Mouse (Mus musculus): ENCODE measurements around the gene Cfap99. TPM values are rescaled to one million over a fixed set of nuclear protein-coding genes. Genes with fewer than 3 reads are reported as not detected.

The Cfap99 gene
- polyA plus RNA-seq, 1 experiment from 2014 or later, result 0.09 TPM

DNA sequence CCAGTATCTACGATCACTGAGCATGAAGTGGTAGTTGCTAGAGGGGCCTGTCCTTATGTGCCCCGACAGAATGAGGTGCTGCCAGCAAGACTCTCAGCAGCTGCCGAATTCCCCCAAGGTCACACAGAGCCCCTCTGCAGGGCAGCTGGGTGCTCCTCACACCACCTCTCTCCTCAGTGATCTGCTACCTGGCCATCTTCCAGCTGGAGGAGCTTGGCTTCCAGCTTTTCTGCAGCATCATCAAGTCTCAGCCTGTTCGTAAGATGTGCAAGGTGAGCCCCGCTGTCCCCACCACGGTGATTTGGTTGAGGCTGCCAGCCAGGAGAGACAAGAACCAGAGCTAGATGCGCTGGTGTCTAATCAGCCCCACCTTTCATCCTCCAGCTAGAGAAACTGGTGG is 14.0 kb downstream of the Cfap99 start:
- Histone ChIP-seq H3K36me3 (no peaks in the 10 kb centered on the region), H3K4me1 (no peaks in the 10 kb centered on the region), H3K9ac (no peak overlapping the region), H3K4me2 (replicated peaks) (no peak overlapping the region), H3K27me3 (no peaks in the 10 kb centered on the region), H3K4me3 (no peak overlapping the region), H3K9me3 (replicated peaks) (no peaks in the 10 kb centered on the region), H3K27ac (no peak overlapping the region)
- ATAC-seq (ENCODE audit: low FRiP score), result no peak
- 83% methylated on average over 7 of the region's 7 CpGs for WGBS

DNA sequence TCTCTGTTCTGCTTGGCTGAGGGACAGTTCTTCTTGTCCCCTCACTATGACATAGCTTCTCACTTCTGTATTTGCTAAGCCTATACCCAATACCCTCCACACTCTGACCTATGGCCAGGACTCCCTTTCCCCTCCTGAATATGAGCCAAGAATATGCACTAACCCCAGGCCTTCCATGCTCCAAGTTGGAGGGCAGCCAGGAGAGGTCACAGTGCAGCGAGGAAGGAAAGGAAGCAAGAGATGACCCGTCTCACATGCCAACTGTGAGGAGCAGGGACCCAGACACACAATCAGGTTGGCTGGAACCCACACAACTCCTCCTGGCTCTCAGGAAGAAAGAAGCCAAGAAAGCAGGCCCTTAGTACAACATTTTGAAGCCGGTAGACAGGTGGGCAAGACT is 20.6 kb downstream of the Cfap99 start:
- no peaks in the 10 kb centered on the region for H3K4me1 ChIP-seq
- no peak overlapping the region for H3K4me2 ChIP-seq (replicated peaks)
- no peak for ATAC-seq (ENCODE audit: low FRiP score)
- H3K9me3 ChIP-seq (replicated peaks), result no peaks in the 10 kb centered on the region
- H3K4me3 ChIP-seq, result no peak overlapping the region
- no peaks in the 10 kb centered on the region for H3K36me3 ChIP-seq
- 90% methylated on average over 3 of the region's 3 CpGs for WGBS
- no peaks in the 10 kb centered on the region for H3K27me3 ChIP-seq
- H3K9ac ChIP-seq, result no peak overlapping the region
- no peak overlapping the region for H3K27ac ChIP-seq

DNA sequence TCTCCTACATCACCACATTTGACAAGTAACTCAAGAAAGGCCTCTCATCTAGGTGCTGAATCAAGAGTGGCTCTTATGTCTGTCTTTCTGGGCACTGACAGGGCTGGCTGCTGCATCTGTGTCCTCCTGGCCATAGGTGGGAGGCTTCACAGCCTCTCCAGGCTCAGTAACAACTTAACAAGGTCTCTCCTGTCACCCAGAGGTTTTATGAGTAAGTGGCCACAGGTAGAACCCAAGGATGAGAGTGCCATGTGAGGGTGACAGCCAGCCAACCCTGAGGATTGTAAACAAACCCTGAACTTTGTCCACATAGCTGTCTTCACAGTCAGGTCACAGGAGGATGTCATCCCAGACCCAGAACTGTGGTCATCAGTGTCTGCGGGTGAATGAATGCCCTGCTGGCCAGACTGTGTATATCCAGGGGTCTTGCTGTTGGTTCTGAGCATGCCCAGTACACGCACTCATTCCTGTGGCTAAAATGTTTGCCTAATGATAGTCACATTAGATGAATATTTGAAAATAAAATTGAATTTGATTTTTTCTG is 31.2 kb downstream of the Cfap99 start:
- no peaks in the 10 kb centered on the region for H3K27me3 ChIP-seq
- no peak overlapping the region for H3K9ac ChIP-seq
- H3K4me2 ChIP-seq (replicated peaks), result no peak overlapping the region
- H3K9me3 ChIP-seq (replicated peaks), result no peaks in the 10 kb centered on the region
- WGBS, result 70% methylated on average over 2 of the region's 2 CpGs
- no peaks in the 10 kb centered on the region for H3K36me3 ChIP-seq
- no peak overlapping the region for H3K4me3 ChIP-seq
- no peak for ATAC-seq (ENCODE audit: low FRiP score)
- no peak overlapping the region for H3K27ac ChIP-seq
- H3K4me1 ChIP-seq, result no peaks in the 10 kb centered on the region

DNA sequence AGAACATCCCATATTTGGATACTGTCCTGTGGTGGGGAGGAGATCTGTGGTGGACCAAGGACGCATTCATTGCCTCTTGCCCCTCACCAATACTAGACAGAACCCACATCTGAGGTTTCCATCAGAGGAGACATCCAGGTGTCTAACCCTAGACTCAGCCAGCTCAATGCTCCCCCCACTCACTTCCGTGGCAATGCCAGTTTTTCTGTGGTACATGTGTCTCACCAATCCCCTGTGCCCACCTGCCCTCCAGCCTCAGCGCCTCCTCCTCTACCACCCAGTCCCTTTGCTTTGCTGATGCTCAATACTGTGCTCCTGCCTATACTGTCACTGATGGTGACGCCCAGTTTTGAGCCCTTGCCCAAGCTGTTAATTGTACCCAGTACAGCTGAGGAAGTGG is 32.8 kb downstream of the Cfap99 start:
- H3K4me3 ChIP-seq, result no peak overlapping the region
- no peaks in the 10 kb centered on the region for H3K4me1 ChIP-seq
- H3K27me3 ChIP-seq, result no peaks in the 10 kb centered on the region
- no peak overlapping the region for H3K27ac ChIP-seq
- no peaks in the 10 kb centered on the region for H3K9me3 ChIP-seq (replicated peaks)
- no peak overlapping the region for H3K9ac ChIP-seq
- no peaks in the 10 kb centered on the region for H3K36me3 ChIP-seq
- no peak for ATAC-seq (ENCODE audit: low FRiP score)
- WGBS, result 78% methylated on average over 4 of the region's 4 CpGs
- H3K4me2 ChIP-seq (replicated peaks), result no peak overlapping the region

DNA sequence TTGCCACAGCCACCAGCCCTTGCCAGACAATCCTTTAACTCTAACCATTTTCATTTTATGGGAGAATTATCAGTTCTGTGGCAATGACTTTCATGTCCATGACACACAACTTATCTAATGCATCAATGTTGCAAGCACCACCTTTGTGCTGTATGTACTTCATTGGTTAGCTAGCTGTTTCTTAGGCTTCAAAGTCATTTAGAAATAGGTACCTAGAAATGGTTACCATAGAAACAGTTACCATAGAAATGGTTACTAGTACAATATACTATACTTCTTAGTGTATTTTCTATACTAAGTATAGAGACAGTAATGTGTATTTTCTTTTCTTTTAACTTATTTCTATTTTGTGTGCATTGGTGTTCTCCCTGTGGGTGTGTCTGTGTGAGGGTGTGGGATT is 36.9 kb downstream of the Cfap99 start:
- no peak for ATAC-seq (ENCODE audit: low FRiP score)
- Histone ChIP-seq H3K4me3 (no peak overlapping the region), H3K27ac (no peak overlapping the region), H3K9me3 (replicated peaks) (no peaks in the 10 kb centered on the region), H3K9ac (no peak overlapping the region), H3K27me3 (0 out of 2 replicates have a peak, but pooled peaks cover 3% of the 10 kb centered on the region), H3K4me2 (replicated peaks) (no peak overlapping the region), H3K36me3 (no peaks in the 10 kb centered on the region), H3K4me1 (peaks cover 7% of the 10 kb centered on the region)

DNA sequence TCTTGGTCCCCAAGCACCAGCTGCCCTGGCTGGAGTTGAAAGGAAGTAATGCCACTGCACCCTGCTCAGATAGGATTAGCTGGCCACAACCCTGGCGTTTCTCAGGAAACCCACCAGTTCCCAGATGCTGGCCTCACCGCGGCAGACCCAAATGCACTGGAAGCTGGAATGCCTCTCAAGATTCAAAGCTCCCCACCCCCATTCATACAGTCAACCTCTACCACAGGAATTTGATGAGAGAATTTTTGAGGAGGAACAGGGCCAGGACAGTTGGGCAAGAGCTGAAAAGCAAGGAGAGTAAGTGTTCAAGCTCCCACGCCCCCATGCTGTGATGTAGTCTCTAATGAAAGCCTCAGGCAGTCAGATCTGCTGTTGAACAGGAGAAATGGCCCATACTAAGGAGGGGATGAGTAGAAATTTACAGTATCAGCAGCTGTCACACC is 37.9 kb downstream of the Cfap99 start:
- Histone ChIP-seq H3K27ac (no peak overlapping the region), H3K9me3 (replicated peaks) (no peaks in the 10 kb centered on the region), H3K4me1 (peaks cover 7% of the 10 kb centered on the region), H3K9ac (no peak overlapping the region), H3K36me3 (no peaks in the 10 kb centered on the region), H3K4me3 (peak overlapping the region; percentile 34; the same call in 1 of the 2 replicates), H3K4me2 (replicated peaks) (peak overlapping the region; percentile 55; the same call in 1 of the 2 replicates), H3K27me3 (0 out of 2 replicates have a peak, but pooled peaks cover 3% of the 10 kb centered on the region)
- 30% methylated on average over 4 of the region's 4 CpGs for WGBS
- no peak; the same call in 1 of the 2 replicates for ATAC-seq (ENCODE audit: low FRiP score)

DNA sequence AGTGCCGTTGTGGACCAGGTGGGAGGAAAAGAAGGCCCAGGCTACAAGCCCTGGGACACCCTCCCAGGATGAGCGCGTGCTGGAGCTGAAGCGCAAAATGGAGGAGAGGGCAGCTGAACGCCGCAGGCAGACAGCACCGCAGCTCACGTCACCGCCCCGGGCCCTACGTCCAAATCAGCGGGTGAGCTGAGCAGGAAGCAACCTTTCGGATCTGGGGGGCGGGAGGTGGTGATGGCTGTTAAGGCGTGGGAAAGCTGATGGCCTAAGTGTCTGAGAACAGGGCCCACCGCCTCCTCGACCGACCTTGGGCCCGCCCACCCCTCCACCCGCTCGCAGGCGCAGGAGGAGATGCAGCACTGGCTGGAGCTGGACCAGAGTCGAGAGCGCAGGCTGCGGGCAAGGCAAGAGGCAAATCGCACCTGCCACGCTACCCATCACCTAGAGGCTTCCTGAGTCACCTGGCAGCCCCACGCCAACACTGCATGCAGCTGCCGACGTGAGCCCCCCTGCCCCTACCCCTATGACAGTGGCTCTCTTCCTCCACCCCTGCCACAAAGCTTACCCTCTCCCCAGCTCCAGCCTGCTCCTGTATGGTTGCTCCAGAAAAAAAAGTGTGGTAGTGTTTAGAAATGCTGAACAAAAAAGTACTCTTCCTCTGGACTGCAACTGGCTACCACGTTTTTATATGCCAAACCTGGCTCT is 38.6 kb downstream of the Cfap99 start:
- peak overlapping the region; percentile 34 for H3K4me3 ChIP-seq
- H3K9me3 ChIP-seq (replicated peaks), result no peaks in the 10 kb centered on the region
- H3K36me3 ChIP-seq, result no peaks in the 10 kb centered on the region
- WGBS, result 10% methylated on average over 31 of the region's 31 CpGs
- H3K9ac ChIP-seq, result peak overlapping the region; percentile 62
- no peak overlapping the region for H3K27ac ChIP-seq
- peak; percentile 73 for ATAC-seq (ENCODE audit: low FRiP score)
- H3K4me1 ChIP-seq, result peaks cover 7% of the 10 kb centered on the region
- 0 out of 2 replicates have a peak, but pooled peaks cover 3% of the 10 kb centered on the region for H3K27me3 ChIP-seq
- H3K4me2 ChIP-seq (replicated peaks), result peak overlapping the region; percentile 55

DNA sequence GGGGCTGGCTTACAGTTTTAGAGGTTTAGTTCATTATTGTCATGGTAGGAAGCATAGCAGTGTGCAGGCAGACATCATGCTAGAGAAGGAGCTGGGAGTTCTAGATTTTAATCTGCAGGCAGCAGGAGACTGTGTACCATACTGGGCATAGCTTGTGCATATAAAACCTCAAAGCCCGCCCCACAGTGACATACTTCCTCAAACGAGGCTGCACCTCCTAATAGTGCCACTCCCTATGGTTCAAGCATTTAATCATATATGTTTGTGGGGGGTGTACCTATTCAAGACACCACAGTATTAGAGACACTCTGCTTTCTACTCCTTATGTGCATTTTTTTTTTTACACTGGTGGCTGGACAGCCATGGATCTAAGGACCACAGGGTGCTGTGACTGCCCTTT is 41.7 kb downstream of the Cfap99 start:
- Histone ChIP-seq H3K4me2 (replicated peaks) (no peak overlapping the region), H3K4me3 (no peak overlapping the region), H3K9ac (no peak overlapping the region), H3K36me3 (no peaks in the 10 kb centered on the region), H3K27me3 (0 out of 2 replicates have a peak, but pooled peaks cover 3% of the 10 kb centered on the region), H3K9me3 (replicated peaks) (no peaks in the 10 kb centered on the region), H3K4me1 (peaks cover 8% of the 10 kb centered on the region), H3K27ac (no peak overlapping the region)
- ATAC-seq (ENCODE audit: low FRiP score), result no peak
- WGBS, result 88% methylated on average over 2 of the region's 2 CpGs

DNA sequence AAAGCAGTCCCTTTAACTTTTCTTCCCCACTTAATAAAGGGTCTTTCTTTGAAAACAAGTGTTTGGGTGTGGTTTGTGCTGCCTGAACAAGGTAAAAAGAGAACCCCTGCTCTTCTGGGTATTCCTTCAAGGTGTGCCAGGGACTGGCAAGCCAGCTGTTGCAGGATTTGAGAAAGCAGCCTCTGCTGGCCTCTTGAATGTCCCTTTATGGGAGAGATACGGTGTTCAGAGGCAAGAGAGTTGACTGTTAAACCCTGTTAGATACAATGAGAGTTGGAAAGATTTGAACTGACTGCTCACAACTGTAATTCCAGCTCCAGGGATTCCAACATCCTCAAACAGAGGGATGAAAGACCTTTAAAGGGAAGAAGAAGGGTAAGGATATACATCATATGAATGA is 45.7 kb downstream of the Cfap99 start:
- Histone ChIP-seq H3K36me3 (no peaks in the 10 kb centered on the region), H3K4me2 (replicated peaks) (no peak overlapping the region), H3K9me3 (replicated peaks) (no peaks in the 10 kb centered on the region), H3K4me1 (peaks cover 20% of the 10 kb centered on the region), H3K9ac (no peak overlapping the region), H3K27me3 (no peaks in the 10 kb centered on the region), H3K27ac (no peak overlapping the region), H3K4me3 (no peak overlapping the region)
- WGBS, result 91% methylated on average over 1 of the region's 1 CpGs
- ATAC-seq (ENCODE audit: low FRiP score), result no peak

DNA sequence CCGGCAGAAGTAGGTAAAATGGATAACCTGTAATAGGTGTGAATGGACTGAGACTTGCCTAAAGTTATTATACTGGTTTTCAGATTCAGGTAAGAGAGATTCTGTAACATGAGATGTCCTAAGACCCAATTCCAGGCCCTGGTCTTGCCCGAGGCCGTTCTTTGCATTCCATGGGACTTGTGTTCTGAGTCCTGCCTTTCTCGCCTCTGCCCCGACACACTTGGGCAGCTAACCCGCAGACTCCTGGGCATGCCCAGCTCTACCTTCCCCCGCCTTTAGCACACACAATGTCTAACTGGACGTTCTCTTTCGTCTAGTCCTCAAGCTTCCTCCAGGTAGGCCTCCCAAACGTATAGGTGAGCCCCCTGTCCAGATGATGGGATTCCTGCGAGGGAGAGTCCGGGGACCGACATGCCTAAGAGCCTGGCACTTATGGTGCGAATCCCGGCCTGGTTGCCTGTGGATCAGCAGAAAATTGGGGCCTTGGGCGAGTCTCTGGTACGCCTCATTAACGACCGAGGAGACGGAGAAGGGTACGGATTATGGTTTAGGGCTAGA is 47.2 kb downstream of the Cfap99 start:
- Histone ChIP-seq H3K4me1 (peaks cover 20% of the 10 kb centered on the region), H3K9ac (peak overlapping the region; percentile 89), H3K4me3 (peak overlapping the region; percentile 97), H3K27ac (peak overlapping the region; percentile 88), H3K9me3 (replicated peaks) (no peaks in the 10 kb centered on the region), H3K27me3 (no peaks in the 10 kb centered on the region), H3K36me3 (no peaks in the 10 kb centered on the region), H3K4me2 (replicated peaks) (peak overlapping the region; percentile 78)
- WGBS, result 3% methylated on average over 21 of the region's 21 CpGs
- ATAC-seq (ENCODE audit: low FRiP score), result peak; percentile 76

DNA sequence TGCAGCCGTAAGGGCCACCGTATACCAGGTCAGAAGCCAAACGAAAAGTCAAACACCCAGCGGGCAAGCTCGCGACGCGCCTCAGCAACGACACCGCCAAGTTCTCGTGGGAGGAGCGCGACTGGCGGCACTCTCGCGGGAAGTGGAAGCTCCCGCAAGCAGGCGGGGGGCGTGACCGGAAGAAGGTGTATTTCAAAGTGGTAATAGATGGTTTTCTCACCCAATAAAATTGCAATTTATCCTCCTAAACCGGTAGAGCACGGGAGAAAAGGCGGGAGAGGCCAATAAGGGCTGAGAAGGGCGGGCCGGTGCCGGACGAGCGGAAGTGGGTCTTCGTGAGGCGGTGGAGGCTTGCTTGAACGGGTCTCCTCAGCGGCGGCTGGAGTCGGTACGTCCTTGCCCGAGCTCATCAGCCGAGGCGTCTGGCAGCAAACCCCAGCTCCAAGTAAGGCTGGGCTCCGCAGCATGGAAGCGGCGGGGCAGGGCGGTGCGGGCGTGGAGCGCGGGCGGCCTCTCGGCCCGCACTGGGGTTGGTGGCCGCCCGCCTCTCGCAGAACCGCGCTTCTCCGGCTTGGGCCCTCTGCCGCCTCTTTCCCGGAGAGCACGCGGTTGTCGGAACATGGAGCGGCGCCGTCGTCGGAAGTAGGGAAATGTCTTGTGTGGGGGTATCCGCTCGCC is 47.8 kb downstream of the Cfap99 start, which contains the start of gene Rnf4:
Gene Rnf4 (plus strand): TSS at position 193 of the 678 bp plus-strand sequence.
- WGBS, result under 1% methylated on average over 66 of the region's 67 CpGs
- Histone ChIP-seq H3K27me3 (no peaks in the 10 kb centered on the region), H3K4me1 (peaks cover 20% of the 10 kb centered on the region), H3K4me2 (replicated peaks) (peak within 1 kb of the TSS; percentile 85), H3K9ac (peak within 1 kb of the TSS; percentile 96), H3K4me3 (peak within 1 kb of the TSS; percentile 97), H3K9me3 (replicated peaks) (no peaks in the 10 kb centered on the region), H3K36me3 (no peaks in the 10 kb centered on the region), H3K27ac (peak within 1 kb of the TSS; percentile 90)
- ATAC-seq (ENCODE audit: low FRiP score), result peak; percentile 98

DNA sequence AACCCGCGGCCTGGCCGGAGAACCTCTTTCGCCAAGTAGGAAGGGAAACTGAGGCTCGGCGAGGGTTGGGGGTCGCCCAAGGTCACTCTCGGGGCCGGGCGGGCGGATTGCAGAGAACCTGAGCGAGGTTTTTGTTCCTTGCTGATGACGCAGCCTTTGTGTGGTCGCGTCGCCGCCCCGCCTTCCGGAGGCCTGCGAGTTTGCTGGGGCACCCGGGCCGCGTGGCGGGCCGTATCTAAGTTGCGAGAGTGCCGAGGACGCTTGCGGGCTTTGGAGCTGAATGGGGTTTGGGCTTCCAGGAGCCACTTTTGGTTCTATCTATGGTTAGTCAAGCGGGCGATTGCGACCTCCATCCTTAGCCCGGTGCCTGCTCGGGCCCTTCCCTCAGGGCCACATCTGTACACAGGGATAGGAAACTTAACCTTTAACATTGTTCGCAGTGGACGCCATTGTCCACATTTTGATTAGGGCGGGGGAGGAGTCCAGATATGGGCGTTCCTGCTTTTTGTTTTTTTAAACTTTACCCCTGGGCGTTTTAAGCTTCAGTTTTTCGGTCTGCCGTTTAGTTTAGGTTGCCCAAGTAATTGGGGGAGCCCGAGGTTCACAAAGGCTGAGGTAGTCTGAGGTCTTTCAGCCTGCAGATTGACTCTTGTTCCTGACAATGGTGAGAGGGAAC is 48.5 kb downstream of the Cfap99 start:
- Histone ChIP-seq H3K4me2 (replicated peaks) (peak overlapping the region; percentile 85), H3K36me3 (no peaks in the 10 kb centered on the region), H3K27me3 (no peaks in the 10 kb centered on the region), H3K9ac (peak overlapping the region; percentile 96), H3K4me3 (peak overlapping the region; percentile 97), H3K27ac (peak overlapping the region; percentile 90), H3K4me1 (peaks cover 20% of the 10 kb centered on the region), H3K9me3 (replicated peaks) (no peaks in the 10 kb centered on the region)
- under 1% methylated on average over 42 of the region's 42 CpGs for WGBS
- ATAC-seq (ENCODE audit: low FRiP score), result 0 out of 2 replicates have a peak, but pooled peaks have one; percentile 31
